Mouse (Mus musculus) lung, adult 2 months (tissue): ENCODE measurements around the gene Gm34302.

ENCODE experiments used
- CTCF ChIP-seq: fragments of 200-500 bp; IDR thresholded peaks from 2 replicates; pipeline ENCODE4 v1.5.1; 2011; ENCODE audit warnings: mild to moderate bottlenecking, low read length, control low read depth; ENCODE audit not compliant: insufficient read depth
- POLR2A ChIP-seq: fragments of 200-500 bp; IDR thresholded peaks from 2 replicates; pipeline ENCODE4 v1.6.1; 2011; ENCODE audit warnings: low read depth, mild to moderate bottlenecking, control low read depth, low read length, borderline replicate concordance; ENCODE audit errors: extremely low read depth

DNA sequence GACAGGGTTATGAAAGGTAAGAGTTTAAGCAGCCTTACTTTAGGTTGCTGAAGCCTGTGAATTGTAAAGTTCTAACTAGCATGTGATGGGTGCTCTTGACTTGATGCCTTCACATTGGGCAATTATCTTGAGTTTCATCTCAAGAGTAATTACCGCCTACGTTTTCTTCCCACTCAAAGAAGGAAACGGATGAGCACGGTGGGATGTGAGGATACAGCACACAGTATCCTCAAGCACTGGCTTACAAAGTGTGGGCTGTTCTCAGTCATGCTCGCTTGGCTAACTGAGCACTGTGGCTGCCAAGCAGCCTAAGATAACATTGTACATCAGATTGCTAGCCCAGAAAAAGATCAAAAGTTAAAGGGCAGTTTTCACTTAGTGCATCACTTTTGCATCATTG is 20.8 kb upstream of the Gm34302 start:
- TF ChIP-seq CTCF (no peak), POLR2A (no peak)
